Mouse (Mus musculus): ENCODE measurements around the gene Serpina3a. TPM values are rescaled to one million over a fixed set of nuclear protein-coding genes. Genes with fewer than 3 reads are reported as not detected.

Gene Serpina3a
- total RNA-seq, 2 experiments from 2014 or later, result not detected

GRCm38 (mm10) chr12:104153041-104153645 lies 40.6 kb downstream of the Serpina3a start:
- Histone ChIP-seq H3K4me3 (no peak overlapping the region), H3K27ac (no peak overlapping the region)
- no peak for DNase-seq (ENCODE audit: low spot score in 2 of 2)
- TF ChIP-seq CTCF (conservative IDR thresholded peaks at IDR 0.05), result no peak

- Histone ChIP-seq H3K4me3 (no peak within 1 kb of the TSS), H3K27ac (no peak within 1 kb of the TSS)
- DNase-seq (ENCODE audit: low spot score in 2 of 2), result no peak
- no peak for TF ChIP-seq CTCF (conservative IDR thresholded peaks at IDR 0.05)
Measured at GRCm38 (mm10) chr12:104153656-104154055, 41.1 kb downstream of the Serpina3a start, which contains the start of gene Serpina3c. Serpina3c (minus strand) TSS chr12:104153870.

Other genes starting within 250 kb of the Serpina3a start
- gene Serpina1a, start 249.2 kb upstream of the Serpina3a start, total RNA-seq (2021), result not detected
- not detected for gene Serpina1c, start 207.8 kb upstream of the Serpina3a start, total RNA-seq (2021)
- not detected for gene Serpina1e, start 153.7 kb upstream of the Serpina3a start, total RNA-seq (2021)
- not detected for gene Serpina11, start 122.8 kb upstream of the Serpina3a start, total RNA-seq (2021)
- gene Serpina9, start 99.0 kb upstream of the Serpina3a start, total RNA-seq (2021), result not detected
- under 1 TPM in 1 of 2 experiments, not detected in 1; 0.13 TPM for gene Serpina12, start 68.3 kb upstream of the Serpina3a start, total RNA-seq (2021)
- not detected for gene Serpina5, start 11.6 kb upstream of the Serpina3a start, total RNA-seq (2021)
- gene Serpina3b, start 15.3 kb downstream of the Serpina3a start, total RNA-seq (2021), result not detected
- under 1 TPM; 0.23 to 0.37 TPM for gene Serpina3c, start 41.1 kb downstream of the Serpina3a start, total RNA-seq (2021)
- gene Serpina3f, start 101.8 kb downstream of the Serpina3a start, total RNA-seq (2021), result not detected
- gene Serpina3g, start 123.5 kb downstream of the Serpina3a start, total RNA-seq (2021), result 1 to 10 TPM; 1.1 to 1.4 TPM
- gene Serpina3i, start 150.4 kb downstream of the Serpina3a start, total RNA-seq (2021), result 1 to 10 TPM in 1 of 2 experiments, not detected in 1; 1.5 TPM
- gene Serpina3j, start 201.8 kb downstream of the Serpina3a start, total RNA-seq (2021), result not detected
- gene Serpina3k, start 225.8 kb downstream of the Serpina3a start, total RNA-seq (2021), result not detected
- under 1 TPM; 0.56 to 0.79 TPM for gene Serpina3m, start 225.8 kb downstream of the Serpina3a start, total RNA-seq (2021)